Mouse (Mus musculus) embryonic facial prominence, embryonic 14.5 days (tissue): ENCODE data around the gene Ntpcr. TPM values are rescaled to one million over a fixed set of nuclear protein-coding genes. Genes with fewer than 3 reads are reported as not detected.

Source experiments
- ATAC-seq: fragments of 200-750 bp; cut with Nextera tagmentation; 2 replicates; pipeline ENCODE4 v1.8.0; 2017; ENCODE audit warnings: low read depth, moderate number of reproducible peaks, moderate TSS enrichment
- DNase-seq: peaks from one replicate; pipeline ENCODE4 v3.0.0-alpha.2; 2015; ENCODE audit warnings: low spot score
- H3K27ac ChIP-seq: fragments of 300-500 bp; sonication (generic); replicated peaks from 2 replicates; pipeline ENCODE4 v1.5.1; 2014; ENCODE audit warnings: low read depth, mild to moderate bottlenecking, low read length, moderate library complexity
- H3K27me3 ChIP-seq: fragments of 300-500 bp; sonication (generic); replicated peaks from 2 replicates; pipeline ENCODE4 v1.6.1; 2014; ENCODE audit warnings: low read length; ENCODE audit not compliant: control insufficient read depth, insufficient read depth
- H3K36me3 ChIP-seq: fragments of 300-500 bp; sonication (generic); 2 replicates; pipeline ENCODE4 v1.6.1; 2014; ENCODE audit warnings: low read length, mixed read lengths; ENCODE audit not compliant: control insufficient read depth, insufficient read depth
- H3K4me1 ChIP-seq: fragments of 300-500 bp; sonication (generic); 2 replicates; pipeline ENCODE4 v1.6.1; 2014; ENCODE audit warnings: antibody characterized with exemption, low read length; ENCODE audit not compliant: control insufficient read depth, insufficient read depth
- H3K4me2 ChIP-seq: fragments of 300-500 bp; sonication (generic); 2 replicates; pipeline ENCODE4 v1.6.1; 2014; ENCODE audit warnings: low read depth, mild to moderate bottlenecking, low read length, moderate library complexity, mixed read lengths
- H3K4me3 ChIP-seq: fragments of 300-500 bp; sonication (generic); 2 replicates; pipeline ENCODE4 v1.5.1; 2014; ENCODE audit warnings: low read depth, mild to moderate bottlenecking, low read length
- H3K9ac ChIP-seq: fragments of 300-500 bp; sonication (generic); 2 replicates; pipeline ENCODE4 v1.6.1; 2014; ENCODE audit warnings: low read depth, mild to moderate bottlenecking, low read length, moderate library complexity, mixed read lengths
- H3K9me3 ChIP-seq: fragments of 300-500 bp; sonication (generic); 2 replicates; pipeline ENCODE4 v1.6.1; 2016; ENCODE audit warnings: low read length; ENCODE audit not compliant: control insufficient read depth
- WGBS: fragments of 180-500 bp; shearing (Covaris S2); extraction: QIAGEN DNeasy Blood & Tissue Kit; methylation state at CpG from one replicate; pipeline ENCODE4 v1.1.7; 2014; 5-methylcytosine and 5-hydroxymethylcytosine counted together
- polyA plus RNA-seq: library from polyadenylated mRNA; unstranded; fragments of >200 nt; fragmentation: Nextera tagmentation; extraction: Ambion mirVana; gene quantifications from 2 replicates; pipeline ENCODE4 v1.2.1, GENCODE M21; 2014

The Ntpcr gene
- polyA plus RNA-seq, 1 experiment from 2014 or later: 39.5 TPM

GRCm38 (mm10) chr8:125733964-125734956, 4.5 kb downstream of the Ntpcr start:
- Histone ChIP-seq H3K36me3 (no peaks in the 10 kb centered on the region), H3K4me2 (peak overlapping the region; percentile 91), H3K27ac (peak overlapping the region; percentile 33; the same call in 1 of the 2 replicates), H3K9ac (peak overlapping the region; percentile 73), H3K4me3 (peak overlapping the region; percentile 59), H3K27me3 (no peaks in the 10 kb centered on the region), H3K4me1 (peaks cover 4% of the 10 kb centered on the region), H3K9me3 (no peaks in the 10 kb centered on the region)
- ATAC-seq (peak; percentile 94), DNase-seq (peak; percentile 95)
- WGBS: 18% methylated on average over 16 of the region's 52 CpGs

- H3K4me2 ChIP-seq: no peak overlapping the region
- 0 out of 2 replicates have a peak, but pooled peaks cover 4% of the 10 kb centered on the region for H3K4me1 ChIP-seq
- H3K27ac ChIP-seq: no peak overlapping the region
- DNase-seq (no peak), ATAC-seq (no peak)
- no peaks in the 10 kb centered on the region for H3K36me3 ChIP-seq
- H3K27me3 ChIP-seq: no peaks in the 10 kb centered on the region
- 77% methylated on average over 4 of the region's 4 CpGs for WGBS
- no peaks in the 10 kb centered on the region for H3K9me3 ChIP-seq
- no peak overlapping the region for H3K4me3 ChIP-seq
- no peak overlapping the region for H3K9ac ChIP-seq
Measured at GRCm38 (mm10) chr8:125738956-125739355, 9.2 kb downstream of the Ntpcr start.

DNA sequence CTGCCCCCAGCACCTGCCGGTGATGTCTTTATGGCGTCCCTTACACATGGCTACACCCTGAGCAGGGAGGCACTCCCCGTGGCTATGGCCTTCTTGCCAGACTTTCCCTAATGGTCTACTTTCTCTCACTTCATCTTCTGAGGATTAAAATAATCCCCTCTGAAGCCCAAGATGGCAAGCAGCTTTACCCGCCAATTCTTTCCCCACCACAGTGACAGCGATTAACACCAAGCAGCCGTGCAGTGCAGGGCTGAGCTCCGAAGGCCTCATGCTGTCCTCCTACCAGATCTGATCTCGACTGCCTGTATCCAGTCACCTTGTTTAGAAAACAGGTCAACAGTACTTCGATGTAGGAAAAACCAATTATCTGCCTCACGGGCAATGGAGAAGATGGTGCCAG, 10.9 kb downstream of the Ntpcr start:
- Histone ChIP-seq H3K27me3 (no peaks in the 10 kb centered on the region), H3K9ac (no peak overlapping the region), H3K4me1 (no peaks in the 10 kb centered on the region), H3K4me2 (no peak overlapping the region), H3K27ac (no peak overlapping the region), H3K4me3 (no peak overlapping the region), H3K9me3 (no peaks in the 10 kb centered on the region), H3K36me3 (no peaks in the 10 kb centered on the region)
- no peak for DNase-seq
- 79% methylated on average over 10 of the region's 10 CpGs for WGBS
- no peak for ATAC-seq

- Histone ChIP-seq H3K4me1 (no peaks in the 10 kb centered on the region), H3K4me2 (no peak overlapping the region), H3K36me3 (no peaks in the 10 kb centered on the region), H3K9ac (no peak overlapping the region; the same call in 1 of the 2 replicates), H3K27me3 (no peaks in the 10 kb centered on the region), H3K9me3 (no peaks in the 10 kb centered on the region), H3K4me3 (no peak overlapping the region), H3K27ac (no peak overlapping the region)
- DNase-seq (no peak), ATAC-seq (no peak)
- WGBS: 65% methylated on average over 5 of the region's 5 CpGs
Measured at GRCm38 (mm10) chr8:125741377-125741776, 11.6 kb downstream of the Ntpcr start.

GRCm38 (mm10) chr8:125741855-125742254, 12.1 kb downstream of the Ntpcr start:
- WGBS: 51% methylated on average over 2 of the region's 2 CpGs
- H3K9me3 ChIP-seq: no peaks in the 10 kb centered on the region
- H3K4me2 ChIP-seq: no peak overlapping the region
- no peak overlapping the region for H3K9ac ChIP-seq
- H3K4me3 ChIP-seq: no peak overlapping the region
- H3K36me3 ChIP-seq: no peaks in the 10 kb centered on the region
- DNase-seq (no peak), ATAC-seq (peak; percentile 72; the same call in 1 of the 2 replicates)
- no peaks in the 10 kb centered on the region for H3K27me3 ChIP-seq
- no peak overlapping the region for H3K27ac ChIP-seq
- no peaks in the 10 kb centered on the region for H3K4me1 ChIP-seq

GRCm38 (mm10) chr8:125742406-125742805, 12.6 kb downstream of the Ntpcr start:
- ATAC-seq: no peak
- H3K27ac ChIP-seq: no peak overlapping the region
- WGBS: 81% methylated on average over 8 of the region's 8 CpGs

DNA sequence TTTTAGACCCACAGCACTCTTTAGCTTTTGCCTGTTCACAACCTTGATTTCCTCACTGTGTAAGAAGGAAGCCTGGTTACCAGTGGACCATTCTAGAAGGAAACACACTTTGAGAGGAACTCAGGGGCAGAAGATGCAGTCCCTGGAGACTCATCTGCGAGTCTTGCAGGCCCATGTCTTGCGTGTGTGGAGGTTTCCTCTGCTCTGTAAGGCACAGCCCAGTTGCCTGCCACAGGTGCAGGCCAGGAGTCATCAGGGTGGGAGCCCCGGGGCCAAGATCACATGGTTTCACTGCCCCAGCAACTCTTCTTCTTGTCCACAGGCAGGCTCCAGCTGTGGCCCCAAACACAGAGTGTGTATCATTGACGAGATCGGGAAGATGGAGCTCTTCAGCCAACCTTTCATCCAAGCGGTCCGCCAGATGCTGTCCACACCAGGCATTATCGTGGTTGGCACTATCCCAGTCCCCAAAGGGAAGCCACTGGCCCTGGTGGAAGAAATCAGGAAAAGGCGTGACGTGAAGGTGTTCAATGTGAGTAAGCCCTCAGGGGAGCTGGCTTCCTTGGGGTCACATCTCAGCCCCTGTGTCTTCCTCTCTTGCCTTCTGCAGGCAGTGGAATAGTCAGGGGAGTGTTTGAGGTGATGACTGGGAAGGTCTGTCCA, 15.3 kb downstream of the Ntpcr start:
- Histone ChIP-seq H3K4me3 (no peak overlapping the region), H3K27ac (no peak overlapping the region), H3K9ac (no peak overlapping the region), H3K36me3 (no peaks in the 10 kb centered on the region), H3K9me3 (no peaks in the 10 kb centered on the region), H3K4me2 (no peak overlapping the region), H3K27me3 (no peaks in the 10 kb centered on the region), H3K4me1 (no peaks in the 10 kb centered on the region)
- no peak for ATAC-seq
- WGBS: 86% methylated on average over 10 of the region's 10 CpGs
- DNase-seq: no peak

More at GRCm38 (mm10) chr8:125742406-125742805, 12.6 kb downstream of the Ntpcr start:
- Histone ChIP-seq H3K4me2 (no peak overlapping the region), H3K9ac (no peak overlapping the region), H3K9me3 (no peaks in the 10 kb centered on the region), H3K4me1 (no peaks in the 10 kb centered on the region), H3K36me3 (no peaks in the 10 kb centered on the region), H3K27me3 (no peaks in the 10 kb centered on the region), H3K4me3 (no peak overlapping the region)
- DNase-seq: no peak

GRCm38 (mm10) chr8:125747390-125747789, 17.6 kb downstream of the Ntpcr start:
- 0 out of 2 replicates have a peak, but pooled peaks have one; percentile 58 for ATAC-seq

More at GRCm38 (mm10) chr8:125747390-125747789, 17.6 kb downstream of the Ntpcr start:
- WGBS: 66% methylated on average over 8 of the region's 8 CpGs
- H3K9ac ChIP-seq: no peak overlapping the region
- no peaks in the 10 kb centered on the region for H3K36me3 ChIP-seq
- no peak overlapping the region for H3K27ac ChIP-seq
- H3K4me2 ChIP-seq: no peak overlapping the region
- peaks cover 4% of the 10 kb centered on the region; the same call in 1 of the 2 replicates for H3K4me1 ChIP-seq
- no peak for DNase-seq
- no peaks in the 10 kb centered on the region for H3K9me3 ChIP-seq
- no peak overlapping the region for H3K4me3 ChIP-seq
- no peaks in the 10 kb centered on the region for H3K27me3 ChIP-seq
